Mouse (Mus musculus): Measurements from ENCODE around the gene Epb41. TPM values are rescaled to one million over a fixed set of nuclear protein-coding genes. Genes with fewer than 3 reads are reported as not detected.

Epb41 gene
- total and polyA plus RNA-seq, 2 experiments: 29.6 to 46.8 TPM

DNA sequence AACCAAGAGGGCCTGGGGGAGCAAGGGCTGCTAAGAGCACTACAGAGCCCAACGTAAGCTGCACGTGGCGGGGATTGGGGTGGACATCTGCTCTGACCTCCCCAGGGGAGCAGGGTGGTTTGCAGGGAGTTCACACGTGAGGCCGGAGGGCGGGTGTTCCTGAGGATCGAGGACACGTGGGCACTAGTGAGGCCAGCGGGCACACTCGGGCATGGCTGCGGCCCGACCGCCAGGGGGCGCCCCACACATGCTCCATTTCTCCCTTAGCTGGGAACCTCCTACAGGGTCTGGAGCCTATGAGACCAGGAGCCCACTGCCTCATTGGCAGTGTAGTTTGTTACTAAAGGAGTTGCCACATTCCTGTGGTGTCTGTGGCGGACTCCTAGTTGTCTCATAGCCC lies 158.7 kb downstream of the Epb41 start:
- H3K4me3 ChIP-seq (ENCODE audit: insufficient read depth, low read depth, low read length): no peak overlapping the region
- peak; percentile 68 for DNase-seq (ENCODE audit: extremely low read depth, low read depth, low spot score)

DNA sequence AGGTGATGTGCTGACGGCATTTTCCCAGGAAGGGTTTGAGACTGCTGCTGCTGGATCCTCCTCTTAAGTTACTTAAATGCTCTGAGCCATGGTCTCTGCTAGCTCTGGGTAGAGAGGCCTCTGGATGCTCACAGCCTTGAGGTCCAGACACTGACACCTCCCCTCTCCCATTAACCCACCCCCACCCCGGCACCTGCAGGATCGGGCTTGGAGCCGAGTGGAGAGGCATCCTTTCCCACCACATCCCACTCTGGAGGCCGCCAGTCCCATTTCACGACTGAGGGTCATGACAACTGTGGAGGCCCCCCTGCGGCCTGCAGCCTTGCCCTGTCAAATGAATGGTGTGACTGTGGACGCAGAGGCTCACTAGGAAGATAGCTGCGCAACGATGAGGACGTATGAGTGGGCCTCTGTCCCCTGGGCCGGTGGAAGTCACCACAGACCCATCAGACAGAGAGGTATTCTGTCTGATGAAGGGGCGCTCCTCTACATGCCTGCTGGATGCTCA lies 159.2 kb downstream of the Epb41 start:
- no peak for TF ChIP-seq POLR2A (IDR thresholded peaks at IDR 0.05; ENCODE audit: extremely low read depth, insufficient read depth, low read length)
- TF ChIP-seq CTCF (IDR thresholded peaks at IDR 0.05; ENCODE audit: low read depth, low read length): no peak
- no peak overlapping the region for H3K4me3 ChIP-seq (ENCODE audit: insufficient read depth, low read depth, low read length)
- no peak overlapping the region for H3K9ac ChIP-seq (ENCODE audit: low read depth, low read length)
- DNase-seq (ENCODE audit: extremely low read depth, low read depth, low spot score): no peak
- H3K27me3 ChIP-seq (ENCODE audit: control insufficient read depth, insufficient read depth, low read length): no peaks in the 10 kb centered on the region
- no peaks in the 10 kb centered on the region for H3K79me2 ChIP-seq (ENCODE audit: control insufficient read depth, insufficient read depth, low read length)
- H3K4me1 ChIP-seq (ENCODE audit: control insufficient read depth, insufficient read depth, low read length): peaks cover 15% of the 10 kb centered on the region
- 47% methylated on average over 13 of the region's 13 CpGs for WGBS
- H3K27ac ChIP-seq (replicated peaks; ENCODE audit: insufficient read depth, low read depth, low read length): no peak overlapping the region
- H3K36me3 ChIP-seq (ENCODE audit: control insufficient read depth, insufficient read depth, low read length): no peaks in the 10 kb centered on the region

More for the DNA sequence above, 158.7 kb downstream of the Epb41 start:
- H3K27ac ChIP-seq (replicated peaks; ENCODE audit: insufficient read depth, low read depth, low read length): no peak overlapping the region
- no peaks in the 10 kb centered on the region for H3K36me3 ChIP-seq (ENCODE audit: control insufficient read depth, insufficient read depth, low read length)
- 6% methylated on average over 15 of the region's 15 CpGs for WGBS
- no peaks in the 10 kb centered on the region for H3K79me2 ChIP-seq (ENCODE audit: control insufficient read depth, insufficient read depth, low read length)
- H3K4me1 ChIP-seq (ENCODE audit: control insufficient read depth, insufficient read depth, low read length): peaks cover 12% of the 10 kb centered on the region
- H3K27me3 ChIP-seq (ENCODE audit: control insufficient read depth, insufficient read depth, low read length): no peaks in the 10 kb centered on the region
- TF ChIP-seq CTCF (IDR thresholded peaks at IDR 0.05; ENCODE audit: low read depth, low read length): peak; percentile 93
- TF ChIP-seq POLR2A (IDR thresholded peaks at IDR 0.05; ENCODE audit: extremely low read depth, insufficient read depth, low read length): no peak
- H3K9ac ChIP-seq (ENCODE audit: low read depth, low read length): no peak overlapping the region

DNA sequence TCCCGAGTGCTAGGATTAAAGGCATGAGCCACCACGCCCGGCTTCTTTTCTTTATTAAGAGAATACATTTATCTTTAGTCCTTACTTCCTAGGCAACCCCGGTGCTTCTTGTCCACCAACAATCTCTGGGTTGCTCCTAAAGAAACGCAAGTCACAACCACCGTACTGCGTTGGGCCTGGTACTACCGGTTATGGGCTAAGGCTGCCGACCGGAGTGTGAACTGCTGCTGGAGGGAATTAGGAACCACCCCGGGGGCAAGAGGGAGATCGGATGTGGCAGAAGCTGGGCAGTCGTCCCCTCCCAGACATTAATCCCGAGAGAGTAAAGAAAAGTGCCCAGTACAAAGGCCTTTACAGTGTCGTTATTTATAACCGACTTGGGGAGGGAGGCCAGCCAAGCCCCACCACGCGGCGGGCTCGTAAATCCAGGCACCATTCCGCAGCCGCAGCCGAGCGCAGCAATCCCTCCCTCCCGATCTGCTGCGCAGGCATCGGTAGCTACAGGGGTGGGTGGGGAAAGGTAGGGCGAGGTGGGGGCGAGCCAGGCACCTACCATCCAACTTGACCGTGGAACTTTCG lies 160.1 kb downstream of the Epb41 start:
- Histone ChIP-seq H3K79me2 (ENCODE audit: control insufficient read depth, insufficient read depth, low read length) (no peaks in the 10 kb centered on the region), H3K27ac (replicated peaks; ENCODE audit: insufficient read depth, low read depth, low read length) (no peak overlapping the region), H3K9ac (ENCODE audit: low read depth, low read length) (no peak overlapping the region), H3K27me3 (ENCODE audit: control insufficient read depth, insufficient read depth, low read length) (no peaks in the 10 kb centered on the region), H3K4me1 (ENCODE audit: control insufficient read depth, insufficient read depth, low read length) (peaks cover 17% of the 10 kb centered on the region), H3K36me3 (ENCODE audit: control insufficient read depth, insufficient read depth, low read length) (no peaks in the 10 kb centered on the region), H3K4me3 (ENCODE audit: insufficient read depth, low read depth, low read length) (no peak overlapping the region)
- no peak for TF ChIP-seq POLR2A (IDR thresholded peaks at IDR 0.05; ENCODE audit: extremely low read depth, insufficient read depth, low read length)
- no peak for TF ChIP-seq CTCF (IDR thresholded peaks at IDR 0.05; ENCODE audit: low read depth, low read length)
- WGBS: 19% methylated on average over 31 of the region's 31 CpGs
- no peak for DNase-seq (ENCODE audit: extremely low read depth, low read depth, low spot score)

DNA sequence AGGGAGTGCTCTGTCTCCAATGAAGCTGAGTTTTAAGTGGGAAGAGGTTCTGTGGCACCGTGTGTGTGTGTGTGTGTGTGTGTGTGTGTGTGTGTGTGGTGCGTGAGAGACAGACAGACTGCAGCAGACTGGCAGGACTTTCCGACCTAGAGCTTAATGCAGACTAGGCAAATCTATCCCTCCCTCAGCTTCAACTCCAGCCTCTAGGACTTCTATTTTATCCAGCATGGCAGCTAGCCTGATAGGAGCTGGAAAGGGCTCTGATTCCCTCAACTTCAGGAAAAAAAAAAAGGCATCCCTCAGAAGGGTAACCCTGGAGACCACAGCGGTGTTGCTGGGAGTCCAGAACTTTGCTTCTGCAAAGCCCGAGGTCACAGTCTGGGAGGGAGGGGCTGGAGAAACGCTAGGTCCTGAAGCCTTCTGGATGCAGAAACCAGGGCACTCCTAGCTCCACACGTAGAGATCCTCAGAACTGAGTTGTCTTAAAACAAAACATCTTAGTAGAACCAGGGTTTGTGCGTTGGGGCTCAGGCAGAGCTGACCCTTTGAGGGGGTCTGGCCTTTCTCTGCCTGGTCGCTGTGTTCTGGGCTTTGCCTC lies 161.0 kb downstream of the Epb41 start:
- TF ChIP-seq CTCF (IDR thresholded peaks at IDR 0.05; ENCODE audit: low read depth, low read length) (no peak), POLR2A (IDR thresholded peaks at IDR 0.05; ENCODE audit: extremely low read depth, insufficient read depth, low read length) (no peak)
- Histone ChIP-seq H3K4me3 (ENCODE audit: insufficient read depth, low read depth, low read length) (no peak overlapping the region), H3K79me2 (ENCODE audit: control insufficient read depth, insufficient read depth, low read length) (no peaks in the 10 kb centered on the region), H3K4me1 (ENCODE audit: control insufficient read depth, insufficient read depth, low read length) (peaks cover 14% of the 10 kb centered on the region), H3K27ac (replicated peaks; ENCODE audit: insufficient read depth, low read depth, low read length) (no peak overlapping the region), H3K9ac (ENCODE audit: low read depth, low read length) (no peak overlapping the region), H3K36me3 (ENCODE audit: control insufficient read depth, insufficient read depth, low read length) (no peaks in the 10 kb centered on the region), H3K27me3 (ENCODE audit: control insufficient read depth, insufficient read depth, low read length) (no peaks in the 10 kb centered on the region)
- DNase-seq (ENCODE audit: extremely low read depth, low read depth, low spot score): no peak
- 40% methylated on average over 9 of the region's 9 CpGs for WGBS

DNA sequence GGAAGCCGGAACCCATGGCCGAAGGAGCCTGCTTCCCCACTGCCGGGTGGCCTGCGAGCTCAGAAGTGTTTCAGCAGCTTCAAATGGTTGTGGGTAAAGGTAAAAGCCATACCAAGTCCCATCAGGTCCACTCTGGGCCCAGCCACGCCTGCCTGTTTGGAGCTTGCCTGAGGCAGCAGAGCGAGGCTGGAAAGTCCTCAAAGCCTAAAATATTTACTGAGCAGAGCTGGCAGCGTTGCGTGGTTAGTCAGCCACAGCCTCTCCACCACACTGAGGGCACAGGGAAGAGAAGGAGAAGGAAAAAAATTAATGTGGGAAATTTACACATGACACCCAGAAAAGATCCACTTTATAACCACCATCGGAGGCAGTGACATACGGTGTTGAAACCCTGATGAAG lies 161.6 kb downstream of the Epb41 start:
- Histone ChIP-seq H3K9ac (ENCODE audit: low read depth, low read length) (no peak overlapping the region), H3K27ac (replicated peaks; ENCODE audit: insufficient read depth, low read depth, low read length) (no peak overlapping the region), H3K79me2 (ENCODE audit: control insufficient read depth, insufficient read depth, low read length) (no peaks in the 10 kb centered on the region), H3K4me3 (ENCODE audit: insufficient read depth, low read depth, low read length) (no peak overlapping the region), H3K27me3 (ENCODE audit: control insufficient read depth, insufficient read depth, low read length) (no peaks in the 10 kb centered on the region), H3K4me1 (ENCODE audit: control insufficient read depth, insufficient read depth, low read length) (peaks cover 10% of the 10 kb centered on the region; the same call in 1 of the 2 replicates), H3K36me3 (ENCODE audit: control insufficient read depth, insufficient read depth, low read length) (no peaks in the 10 kb centered on the region)
- TF ChIP-seq CTCF (IDR thresholded peaks at IDR 0.05; ENCODE audit: low read depth, low read length) (no peak), POLR2A (IDR thresholded peaks at IDR 0.05; ENCODE audit: extremely low read depth, insufficient read depth, low read length) (no peak)
- WGBS: 64% methylated on average over 10 of the region's 10 CpGs
- no peak for DNase-seq (ENCODE audit: extremely low read depth, low read depth, low spot score)

DNA sequence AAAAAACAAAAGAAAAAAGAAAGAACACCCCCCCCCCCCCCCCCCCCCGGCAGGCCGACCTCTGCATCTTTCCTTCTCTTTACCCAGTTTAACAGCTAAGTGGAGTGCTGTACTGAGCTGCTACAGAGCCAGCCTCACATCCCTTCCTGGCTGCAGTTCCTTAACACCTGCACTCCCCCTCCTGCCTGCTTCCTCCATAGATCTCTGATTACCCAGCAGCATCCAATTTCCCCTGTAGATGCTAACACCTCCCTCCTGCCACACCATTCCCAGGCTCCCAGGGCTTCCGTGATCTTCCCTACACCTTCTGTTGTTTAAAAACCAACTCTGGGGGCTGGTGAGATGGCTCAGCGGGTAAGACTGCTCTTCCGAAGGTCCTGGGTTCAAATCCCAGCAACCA lies 163.6 kb downstream of the Epb41 start:
- Histone ChIP-seq H3K4me3 (ENCODE audit: insufficient read depth, low read depth, low read length) (no peak overlapping the region), H3K27me3 (ENCODE audit: control insufficient read depth, insufficient read depth, low read length) (no peaks in the 10 kb centered on the region), H3K4me1 (ENCODE audit: control insufficient read depth, insufficient read depth, low read length) (peaks cover 10% of the 10 kb centered on the region; the same call in 1 of the 2 replicates)

More for the DNA sequence above, 163.6 kb downstream of the Epb41 start:
- 79% methylated on average over 4 of the region's 5 CpGs for whole genome bisulfite sequencing
- H3K79me2 ChIP-seq (ENCODE audit: control insufficient read depth, insufficient read depth, low read length): no peaks in the 10 kb centered on the region
- TF ChIP-seq CTCF (IDR thresholded peaks at IDR 0.05; ENCODE audit: low read depth, low read length): no peak
- no peak for TF ChIP-seq POLR2A (IDR thresholded peaks at IDR 0.05; ENCODE audit: extremely low read depth, insufficient read depth, low read length)
- no peaks in the 10 kb centered on the region for H3K36me3 ChIP-seq (ENCODE audit: control insufficient read depth, insufficient read depth, low read length)
- DNase-seq (ENCODE audit: extremely low read depth, low read depth, low spot score): no peak
- no peak overlapping the region for H3K27ac ChIP-seq (replicated peaks; ENCODE audit: insufficient read depth, low read depth, low read length)
- H3K9ac ChIP-seq (ENCODE audit: low read depth, low read length): no peak overlapping the region

Measured in liver, adult 2 months (tissue).